Mouse (Mus musculus): ENCODE data around the gene Zcchc4. TPM values are rescaled to one million over a fixed set of nuclear protein-coding genes. Genes with fewer than 3 reads are reported as not detected.
"Not testable (repeated sequence)": the region's sequence is repeated elsewhere in the genome, so short reads cannot be mapped to it uniquely, and the experiment has no call there.

Zcchc4 gene
- 10 to 100 TPM; 14.4 to 15.2 TPM for polyA plus RNA-seq (2017; shearing (Covaris generic))

- ATAC-seq: no peak
Measured at GRCm38 (mm10) chr5:52775237-52775636, at the start of gene Zcchc4. Gene Zcchc4 (plus strand): TSS chr5:52775409.

- no peak for ATAC-seq
Measured at GRCm38 (mm10) chr5:52727747-52728146, 47.5 kb upstream of the Zcchc4 start.

- ATAC-seq: no peak
Measured at GRCm38 (mm10) chr5:52732811-52733210, 42.4 kb upstream of the Zcchc4 start.

GRCm38 (mm10) chr5:52736046-52736445, 39.2 kb upstream of the Zcchc4 start:
- ATAC-seq: no peak

- peak; percentile 79 for ATAC-seq
Measured at GRCm38 (mm10) chr5:52741391-52742111, 33.7 kb upstream of the Zcchc4 start, which contains the start of gene Pi4k2b. Gene Pi4k2b (plus strand): TSS chr5:52741574.

- ATAC-seq: peak; percentile 75
Measured at GRCm38 (mm10) chr5:52742112-52742813, 32.9 kb upstream of the Zcchc4 start.

GRCm38 (mm10) chr5:52743231-52743630, 32.0 kb upstream of the Zcchc4 start:
- ATAC-seq: no peak

- ATAC-seq: no peak
Measured at GRCm38 (mm10) chr5:52746920-52747319, 28.3 kb upstream of the Zcchc4 start.

- no peak for ATAC-seq
Measured at GRCm38 (mm10) chr5:52748732-52749131, 26.5 kb upstream of the Zcchc4 start.

GRCm38 (mm10) chr5:52753146-52753545, 22.1 kb upstream of the Zcchc4 start:
- no peak for ATAC-seq

GRCm38 (mm10) chr5:52754196-52754595, 21.0 kb upstream of the Zcchc4 start:
- no peak for ATAC-seq

GRCm38 (mm10) chr5:52755337-52755736, 19.9 kb upstream of the Zcchc4 start:
- ATAC-seq: no peak

GRCm38 (mm10) chr5:52755989-52756388, 19.2 kb upstream of the Zcchc4 start:
- ATAC-seq: no peak

GRCm38 (mm10) chr5:52762586-52762985, 12.6 kb upstream of the Zcchc4 start:
- no peak for ATAC-seq

- no peak for ATAC-seq
Measured at GRCm38 (mm10) chr5:52774267-52774666, 942 bp upstream of the Zcchc4 start.

- ATAC-seq: not testable (repeated sequence)
Measured at GRCm38 (mm10) chr5:52776466-52777354, 1.5 kb downstream of the Zcchc4 start.

- ATAC-seq: peak; percentile 97
Measured at GRCm38 (mm10) chr5:52782523-52783250, 7.5 kb downstream of the Zcchc4 start.

- ATAC-seq: peak; percentile 30
Measured at GRCm38 (mm10) chr5:52783251-52783620, 8.0 kb downstream of the Zcchc4 start.

- no peak for ATAC-seq
Measured at GRCm38 (mm10) chr5:52783957-52784356, 8.7 kb downstream of the Zcchc4 start.

GRCm38 (mm10) chr5:52786556-52787322, 11.5 kb downstream of the Zcchc4 start:
- peak; percentile 7 for ATAC-seq

- no peak for ATAC-seq
Measured at GRCm38 (mm10) chr5:52793230-52793629, 18.0 kb downstream of the Zcchc4 start.

Measured in CD4-positive, CD25-positive, alpha-beta regulatory T cell, adult 4 months (primary cell).